Mouse (Mus musculus) lung, embryonic 16.5 days (tissue): ENCODE measurements around the gene Chkb. TPM values are rescaled to one million over a fixed set of nuclear protein-coding genes. Genes with fewer than 3 reads are reported as not detected.
"Not testable (repeated sequence)": the region's sequence is repeated elsewhere in the genome, so short reads cannot be mapped to it uniquely, and the experiment has no call there.

Experiments
- ATAC-seq: fragments of 200-750 bp; cut with Nextera tagmentation; 2 replicates; pipeline ENCODE4 v1.8.0; 2017; ENCODE audit warnings: low read depth, mild to moderate bottlenecking, moderate library complexity
- H3K27ac ChIP-seq: fragments of 300-500 bp; sonication (generic); 2 replicates; pipeline ENCODE4 v1.5.1; 2014; ENCODE audit warnings: mild to moderate bottlenecking, control low read depth, low read length
- H3K27me3 ChIP-seq: fragments of 300-500 bp; sonication (generic); 2 replicates; pipeline ENCODE4 v1.6.1; 2014; ENCODE audit warnings: low read depth, low read length, mixed read lengths; ENCODE audit not compliant: control insufficient read depth, insufficient read depth
- H3K36me3 ChIP-seq: fragments of 300-500 bp; sonication (generic); 2 replicates; pipeline ENCODE4 v1.6.1; 2014; ENCODE audit warnings: low read length; ENCODE audit not compliant: control insufficient read depth, insufficient read depth
- H3K4me1 ChIP-seq: fragments of 300-500 bp; sonication (generic); replicated peaks from 2 replicates; pipeline ENCODE4 v1.6.1; 2014; ENCODE audit warnings: low read length, mixed read lengths; ENCODE audit not compliant: control insufficient read depth, insufficient read depth
- H3K4me2 ChIP-seq: fragments of 300-500 bp; sonication (generic); 2 replicates; pipeline ENCODE4 v1.6.1; 2014; ENCODE audit warnings: low read depth, low read length, control low read depth
- H3K4me3 ChIP-seq: fragments of 300-500 bp; sonication (generic); 2 replicates; pipeline ENCODE4 v1.5.1; 2014; ENCODE audit warnings: mild to moderate bottlenecking, low read length, control low read depth
- H3K9ac ChIP-seq: fragments of 300-500 bp; sonication (generic); 2 replicates; pipeline ENCODE4 v1.6.1; 2014; ENCODE audit warnings: low read length, control low read depth
- H3K9me3 ChIP-seq: fragments of 300-500 bp; sonication (generic); 2 replicates; pipeline ENCODE4 v1.6.1; 2016; ENCODE audit warnings: low read length; ENCODE audit not compliant: control insufficient read depth
- WGBS: fragments of 180-500 bp; shearing (Covaris S2); extraction: QIAGEN DNeasy Blood & Tissue Kit; methylation state at CpG from one replicate; pipeline ENCODE4 v1.1.7; 2014; 5-methylcytosine and 5-hydroxymethylcytosine counted together
- polyA plus RNA-seq: library from polyadenylated mRNA; unstranded; fragments of >200 nt; fragmentation: Nextera tagmentation; extraction: Ambion mirVana; gene quantifications from 2 replicates; pipeline ENCODE4 v1.2.1, GENCODE M21; 2015

Chkb gene
- polyA plus RNA-seq, 1 experiment from 2014 or later = 58.4 TPM

GRCm38 (mm10) chr15:89432946-89433345 is 3.2 kb upstream of the Chkb start:
- Histone ChIP-seq H3K9me3 (no peaks in the 10 kb centered on the region), H3K9ac (no peak overlapping the region), H3K36me3 (no peaks in the 10 kb centered on the region), H3K27me3 (no peaks in the 10 kb centered on the region), H3K4me1 (peaks cover 8% of the 10 kb centered on the region; the same call in 1 of the 2 replicates), H3K4me2 (no peak overlapping the region), H3K27ac (no peak overlapping the region), H3K4me3 (no peak overlapping the region)
- ATAC-seq = no peak
- 68% methylated on average over 4 of the region's 4 CpGs for WGBS

DNA sequence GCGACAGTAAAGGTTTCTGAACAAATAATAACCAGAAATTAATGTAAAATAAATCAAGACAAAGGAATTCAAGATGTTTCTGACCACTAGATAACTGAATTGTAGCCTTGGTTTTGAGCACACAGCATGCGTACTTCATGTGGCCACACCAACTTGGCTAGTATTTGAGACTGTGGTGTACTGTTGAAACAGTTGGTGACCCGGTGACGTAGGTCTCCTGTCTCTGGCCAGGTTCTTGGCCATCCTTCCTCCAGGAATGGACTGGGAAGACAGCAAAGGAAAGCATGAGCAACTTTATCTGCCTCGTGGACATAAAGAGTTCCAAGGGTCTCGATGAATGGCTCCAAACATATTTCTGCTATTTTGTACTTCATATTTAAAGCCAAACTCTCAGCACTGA is 2.1 kb upstream of the Chkb start:
- no peak overlapping the region for H3K4me3 ChIP-seq
- H3K9me3 ChIP-seq = no peaks in the 10 kb centered on the region
- peaks cover 2% of the 10 kb centered on the region; the same call in 1 of the 2 replicates for H3K36me3 ChIP-seq
- WGBS = 88% methylated on average over 6 of the region's 6 CpGs
- ATAC-seq = no peak
- H3K4me1 ChIP-seq = peaks cover 8% of the 10 kb centered on the region; the same call in 1 of the 2 replicates
- no peak overlapping the region for H3K27ac ChIP-seq
- no peaks in the 10 kb centered on the region for H3K27me3 ChIP-seq
- no peak overlapping the region for H3K4me2 ChIP-seq
- no peak overlapping the region for H3K9ac ChIP-seq

GRCm38 (mm10) chr15:89431271-89431670 is 1.6 kb upstream of the Chkb start:
- Histone ChIP-seq H3K4me3 (no peak overlapping the region), H3K27ac (no peak overlapping the region), H3K4me2 (no peak overlapping the region), H3K27me3 (no peaks in the 10 kb centered on the region), H3K4me1 (peaks cover 8% of the 10 kb centered on the region; the same call in 1 of the 2 replicates), H3K9ac (no peak overlapping the region), H3K9me3 (no peaks in the 10 kb centered on the region), H3K36me3 (peaks cover 4% of the 10 kb centered on the region)
- ATAC-seq = no peak
- 83% methylated on average over 3 of the region's 3 CpGs for WGBS

- H3K27me3 ChIP-seq = not testable (repeated sequence)
These were observed 1.1 kb upstream of the Chkb start for GRCm38 (mm10) chr15:89430771-89431170.

DNA sequence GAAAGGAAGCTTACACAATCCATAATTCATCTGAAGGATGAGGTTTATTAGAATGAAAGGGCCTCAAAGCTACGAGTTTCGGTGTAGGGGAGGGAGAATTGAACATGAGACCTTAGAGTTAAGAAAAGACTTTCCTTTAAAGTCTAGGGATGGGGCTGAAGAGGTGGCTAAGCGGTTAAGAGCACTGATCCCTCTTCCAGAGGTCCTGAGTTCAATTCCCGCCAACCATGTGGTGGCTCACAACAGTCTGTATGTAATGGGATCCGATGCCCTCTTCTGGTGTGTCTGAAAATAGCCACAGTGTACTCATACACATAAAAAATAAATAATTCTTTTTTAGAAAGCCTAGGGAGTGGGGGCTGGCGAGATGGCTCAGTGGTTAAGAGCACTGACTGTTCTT is 633 bp upstream of the Chkb start:
- H3K27me3 ChIP-seq = no peaks in the 10 kb centered on the region
- no peaks in the 10 kb centered on the region for H3K9me3 ChIP-seq
- H3K4me3 ChIP-seq = peak overlapping the region; percentile 84
- no peak for ATAC-seq
- H3K36me3 ChIP-seq = peaks cover 5% of the 10 kb centered on the region
- peak overlapping the region; percentile 93 for H3K4me2 ChIP-seq
- H3K4me1 ChIP-seq = peaks cover 8% of the 10 kb centered on the region; the same call in 1 of the 2 replicates
- 42% methylated on average over 6 of the region's 6 CpGs for WGBS
- peak overlapping the region; percentile 85 for H3K9ac ChIP-seq
- peak overlapping the region; percentile 98 for H3K27ac ChIP-seq

More at GRCm38 (mm10) chr15:89430771-89431170, 1.1 kb upstream of the Chkb start:
- not testable (repeated sequence) for H3K4me3 ChIP-seq, H3K27ac ChIP-seq, ATAC-seq, H3K36me3 ChIP-seq, H3K9ac ChIP-seq, H3K4me2 ChIP-seq, H3K4me1 ChIP-seq, H3K9me3 ChIP-seq
- 68% methylated on average over 9 of the region's 9 CpGs for WGBS

DNA sequence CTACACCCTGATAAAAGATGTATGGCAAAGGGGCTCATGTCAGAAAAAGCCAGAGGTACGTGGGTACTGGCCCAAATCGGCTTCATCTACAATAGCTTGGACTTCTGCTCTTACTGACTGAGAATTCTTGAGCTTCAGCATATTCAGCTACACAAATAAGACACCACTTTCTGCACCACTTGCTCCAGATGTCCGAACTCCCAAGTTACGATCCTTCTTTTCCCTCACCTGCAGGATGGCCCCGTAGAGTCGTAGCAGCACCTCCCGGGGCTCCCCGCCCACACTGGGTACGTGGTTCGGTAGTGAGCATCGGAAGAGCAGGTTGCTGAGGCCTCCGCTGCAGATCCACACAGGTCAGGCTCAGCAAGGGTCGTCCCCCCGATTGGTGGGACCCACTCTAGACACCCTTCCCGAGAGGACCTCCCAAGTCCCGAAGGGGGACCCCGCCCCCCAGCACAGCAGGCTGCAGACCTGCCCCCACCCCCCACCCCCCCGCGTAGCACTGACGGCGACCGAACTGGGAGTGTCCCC is 822 bp downstream of the Chkb start:
- H3K4me1 ChIP-seq = peaks cover 8% of the 10 kb centered on the region; the same call in 1 of the 2 replicates

DNA sequence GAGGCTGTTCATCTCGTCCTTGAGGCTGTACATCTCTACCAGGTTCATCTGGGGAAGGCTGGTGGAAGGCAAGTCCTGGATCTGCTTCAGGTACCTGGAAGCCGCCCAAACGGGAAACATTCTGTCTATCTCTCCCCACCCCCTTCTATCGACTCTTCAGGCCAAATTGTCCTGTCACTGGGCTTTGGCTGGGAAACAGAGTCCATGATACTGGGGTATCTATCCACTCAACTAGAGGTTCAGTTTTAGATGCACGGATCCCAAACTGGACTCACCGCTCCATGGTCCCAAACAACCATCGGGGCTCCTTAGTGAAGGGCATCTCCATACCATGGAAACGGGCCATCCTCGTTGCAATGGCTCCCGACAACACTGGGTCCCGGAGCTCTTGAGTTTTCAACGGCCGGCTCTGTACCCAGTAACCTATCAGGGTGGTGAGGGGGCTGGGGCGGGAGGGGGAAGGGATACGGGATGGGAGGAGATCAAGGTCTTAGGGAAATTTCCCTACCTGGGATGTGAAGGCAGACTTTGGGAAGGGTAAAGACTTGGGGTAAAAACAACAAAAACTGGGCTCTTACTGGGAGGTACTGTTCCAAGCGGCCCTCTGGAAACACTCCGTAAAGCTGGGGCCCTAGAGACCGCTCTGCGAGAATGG is 1.4 kb downstream of the Chkb start:
- Histone ChIP-seq H3K9ac (peak overlapping the region; percentile 85; the same call in 1 of the 2 replicates), H3K36me3 (peaks cover 5% of the 10 kb centered on the region), H3K4me1 (peaks cover 8% of the 10 kb centered on the region; the same call in 1 of the 2 replicates), H3K4me3 (peak overlapping the region; percentile 84), H3K27ac (no peak overlapping the region), H3K27me3 (no peaks in the 10 kb centered on the region), H3K4me2 (peak overlapping the region; percentile 93), H3K9me3 (no peaks in the 10 kb centered on the region)
- 82% methylated on average over 19 of the region's 19 CpGs for WGBS
- no peak for ATAC-seq

More for the DNA sequence above, 822 bp downstream of the Chkb start:
- peak overlapping the region; percentile 93 for H3K4me2 ChIP-seq
- H3K4me3 ChIP-seq = peak overlapping the region; percentile 84
- H3K9ac ChIP-seq = peak overlapping the region; percentile 85
- no peaks in the 10 kb centered on the region for H3K9me3 ChIP-seq
- ATAC-seq = peak; percentile 23
- WGBS = 3% methylated on average over 21 of the region's 22 CpGs
- H3K27me3 ChIP-seq = no peaks in the 10 kb centered on the region
- H3K36me3 ChIP-seq = peaks cover 5% of the 10 kb centered on the region
- H3K27ac ChIP-seq = peak overlapping the region; percentile 98; the same call in 1 of the 2 replicates

- no peak for ATAC-seq
- Histone ChIP-seq H3K36me3 (peaks cover 5% of the 10 kb centered on the region), H3K9me3 (no peaks in the 10 kb centered on the region), H3K27ac (no peak overlapping the region), H3K4me1 (peaks cover 8% of the 10 kb centered on the region; the same call in 1 of the 2 replicates), H3K4me3 (no peak overlapping the region), H3K9ac (no peak overlapping the region), H3K4me2 (no peak overlapping the region), H3K27me3 (no peaks in the 10 kb centered on the region)
- 90% methylated on average over 10 of the region's 10 CpGs for WGBS
These were observed 3.0 kb downstream of the Chkb start for GRCm38 (mm10) chr15:89426716-89427115.

GRCm38 (mm10) chr15:89425711-89426121 is 4.0 kb downstream of the Chkb start, which contains the start of gene Cpt1b:
Gene Cpt1b, minus strand, starts transcription at chr15:89425863.
- Histone ChIP-seq H3K36me3 (peaks cover 5% of the 10 kb centered on the region), H3K4me1 (peaks cover 8% of the 10 kb centered on the region; the same call in 1 of the 2 replicates), H3K9me3 (no peaks in the 10 kb centered on the region), H3K27ac (no peak within 1 kb of the TSS), H3K4me3 (no peak within 1 kb of the TSS), H3K4me2 (no peak within 1 kb of the TSS), H3K9ac (no peak within 1 kb of the TSS), H3K27me3 (no peaks in the 10 kb centered on the region)
- 39% methylated on average over 6 of the region's 6 CpGs for WGBS
- no peak for ATAC-seq
